Mouse (Mus musculus): ENCODE measurements around the gene Gm14862. TPM values are rescaled to one million over a fixed set of nuclear protein-coding genes. Genes with fewer than 3 reads are reported as not detected.
"Not testable (repeated sequence)": the region's sequence is repeated elsewhere in the genome, so short reads cannot be mapped to it uniquely, and the experiment has no call there.

Gm14862 gene
- not detected in 2 replicates for polyA plus RNA-seq (2011; ENCODE audit: insufficient read depth, insufficient read length, low read depth, missing spikeins)

- no peak within 1 kb of the TSS for H3K27ac ChIP-seq (ENCODE audit: insufficient read depth, low read length)
- H3K9me3 ChIP-seq (replicated peaks; ENCODE audit: control insufficient read depth, insufficient read depth, low read length, poor library complexity, severe bottlenecking) = no peaks in the 10 kb centered on the region
- no peaks in the 10 kb centered on the region for H3K27me3 ChIP-seq (ENCODE audit: control insufficient read depth, insufficient read depth, low read length, poor library complexity, severe bottlenecking)
- TF ChIP-seq EP300 (IDR thresholded peaks at IDR 0.05; ENCODE audit: insufficient read depth, low read depth, low read length) = no peak
- TF ChIP-seq CTCF (IDR thresholded peaks at IDR 0.05; ENCODE audit: low read depth, low read length) = no peak
- no peak for TF ChIP-seq POLR2A (IDR thresholded peaks at IDR 0.05; ENCODE audit: insufficient read depth, low read length)
- no peaks in the 10 kb centered on the region for H3K4me1 ChIP-seq (ENCODE audit: control insufficient read depth, insufficient read depth, low read length)
- no peak within 1 kb of the TSS for H3K4me3 ChIP-seq (ENCODE audit: low read depth, low read length)
- no peak within 1 kb of the TSS for H3K9ac ChIP-seq (ENCODE audit: low read depth, poor library complexity, severe bottlenecking)
- H3K36me3 ChIP-seq (ENCODE audit: control insufficient read depth, insufficient read depth, low read length, poor library complexity, severe bottlenecking) = no peaks in the 10 kb centered on the region
Measured at GRCm38 (mm10) chrX:9256766-9257165, at the start of gene Gm14862. TSS of gene Gm14862 (minus strand) at chrX:9256899.

- no peaks in the 10 kb centered on the region for H3K27me3 ChIP-seq (ENCODE audit: control insufficient read depth, insufficient read depth, low read length, poor library complexity, severe bottlenecking)
- H3K27ac ChIP-seq (ENCODE audit: insufficient read depth, low read length) = no peak overlapping the region
- no peaks in the 10 kb centered on the region for H3K9me3 ChIP-seq (replicated peaks; ENCODE audit: control insufficient read depth, insufficient read depth, low read length, poor library complexity, severe bottlenecking)
- H3K4me3 ChIP-seq (ENCODE audit: low read depth, low read length) = no peak overlapping the region
- no peak overlapping the region for H3K9ac ChIP-seq (ENCODE audit: low read depth, poor library complexity, severe bottlenecking)
- no peaks in the 10 kb centered on the region for H3K4me1 ChIP-seq (ENCODE audit: control insufficient read depth, insufficient read depth, low read length)
- H3K36me3 ChIP-seq (ENCODE audit: control insufficient read depth, insufficient read depth, low read length, poor library complexity, severe bottlenecking) = no peaks in the 10 kb centered on the region
- TF ChIP-seq EP300 (IDR thresholded peaks at IDR 0.05; ENCODE audit: insufficient read depth, low read depth, low read length) (no peak), POLR2A (IDR thresholded peaks at IDR 0.05; ENCODE audit: insufficient read depth, low read length) (no peak), CTCF (IDR thresholded peaks at IDR 0.05; ENCODE audit: low read depth, low read length) (no peak)
Measured at GRCm38 (mm10) chrX:9303455-9303854, 46.8 kb upstream of the Gm14862 start.

GRCm38 (mm10) chrX:9302791-9303190 lies 46.1 kb upstream of the Gm14862 start:
- no peak for TF ChIP-seq POLR2A (IDR thresholded peaks at IDR 0.05; ENCODE audit: insufficient read depth, low read length)
- TF ChIP-seq CTCF (IDR thresholded peaks at IDR 0.05; ENCODE audit: low read depth, low read length) = no peak
- Histone ChIP-seq H3K9me3 (replicated peaks; ENCODE audit: control insufficient read depth, insufficient read depth, low read length, poor library complexity, severe bottlenecking) (no peaks in the 10 kb centered on the region), H3K36me3 (ENCODE audit: control insufficient read depth, insufficient read depth, low read length, poor library complexity, severe bottlenecking) (no peaks in the 10 kb centered on the region)

GRCm38 (mm10) chrX:9298413-9298864 lies 41.7 kb upstream of the Gm14862 start:
- H3K4me1 ChIP-seq (ENCODE audit: control insufficient read depth, insufficient read depth, low read length) = no peaks in the 10 kb centered on the region
- no peak overlapping the region for H3K4me3 ChIP-seq (ENCODE audit: low read depth, low read length)
- H3K36me3 ChIP-seq (ENCODE audit: control insufficient read depth, insufficient read depth, low read length, poor library complexity, severe bottlenecking) = no peaks in the 10 kb centered on the region
- H3K27me3 ChIP-seq (ENCODE audit: control insufficient read depth, insufficient read depth, low read length, poor library complexity, severe bottlenecking) = no peaks in the 10 kb centered on the region
- no peak overlapping the region for H3K9ac ChIP-seq (ENCODE audit: low read depth, poor library complexity, severe bottlenecking)
- H3K27ac ChIP-seq (ENCODE audit: insufficient read depth, low read length) = no peak overlapping the region
- TF ChIP-seq EP300 (IDR thresholded peaks at IDR 0.05; ENCODE audit: insufficient read depth, low read depth, low read length) (no peak), POLR2A (IDR thresholded peaks at IDR 0.05; ENCODE audit: insufficient read depth, low read length) (no peak), CTCF (IDR thresholded peaks at IDR 0.05; ENCODE audit: low read depth, low read length) (no peak)
- no peaks in the 10 kb centered on the region for H3K9me3 ChIP-seq (replicated peaks; ENCODE audit: control insufficient read depth, insufficient read depth, low read length, poor library complexity, severe bottlenecking)

More at GRCm38 (mm10) chrX:9302791-9303190, 46.1 kb upstream of the Gm14862 start:
- H3K4me1 ChIP-seq (ENCODE audit: control insufficient read depth, insufficient read depth, low read length) = no peaks in the 10 kb centered on the region
- H3K4me3 ChIP-seq (ENCODE audit: low read depth, low read length) = no peak overlapping the region
- H3K27me3 ChIP-seq (ENCODE audit: control insufficient read depth, insufficient read depth, low read length, poor library complexity, severe bottlenecking) = no peaks in the 10 kb centered on the region
- no peak overlapping the region for H3K27ac ChIP-seq (ENCODE audit: insufficient read depth, low read length)
- H3K9ac ChIP-seq (ENCODE audit: low read depth, poor library complexity, severe bottlenecking) = no peak overlapping the region

GRCm38 (mm10) chrX:9293140-9293829 lies 36.6 kb upstream of the Gm14862 start:
- not testable (repeated sequence) for H3K27me3 ChIP-seq (ENCODE audit: control insufficient read depth, insufficient read depth, low read length, poor library complexity, severe bottlenecking); H3K9ac ChIP-seq (ENCODE audit: low read depth, poor library complexity, severe bottlenecking)

GRCm38 (mm10) chrX:9283464-9283863 lies 26.8 kb upstream of the Gm14862 start, which contains the start of gene H2al1m:
TSS of gene H2al1m (plus strand) at chrX:9283764.
- H3K9me3 ChIP-seq (replicated peaks; ENCODE audit: control insufficient read depth, insufficient read depth, low read length, poor library complexity, severe bottlenecking); H3K4me1 ChIP-seq (ENCODE audit: control insufficient read depth, insufficient read depth, low read length); H3K27me3 ChIP-seq (ENCODE audit: control insufficient read depth, insufficient read depth, low read length, poor library complexity, severe bottlenecking); H3K9ac ChIP-seq (ENCODE audit: low read depth, poor library complexity, severe bottlenecking); H3K27ac ChIP-seq (ENCODE audit: insufficient read depth, low read length); H3K36me3 ChIP-seq (ENCODE audit: control insufficient read depth, insufficient read depth, low read length, poor library complexity, severe bottlenecking); H3K4me3 ChIP-seq (ENCODE audit: low read depth, low read length): not testable (repeated sequence)

More at GRCm38 (mm10) chrX:9293140-9293829, 36.6 kb upstream of the Gm14862 start:
- H3K4me3 ChIP-seq (ENCODE audit: low read depth, low read length); H3K36me3 ChIP-seq (ENCODE audit: control insufficient read depth, insufficient read depth, low read length, poor library complexity, severe bottlenecking); H3K27ac ChIP-seq (ENCODE audit: insufficient read depth, low read length); H3K4me1 ChIP-seq (ENCODE audit: control insufficient read depth, insufficient read depth, low read length); H3K9me3 ChIP-seq (replicated peaks; ENCODE audit: control insufficient read depth, insufficient read depth, low read length, poor library complexity, severe bottlenecking): not testable (repeated sequence)

Data from ES-Bruce4 (cell line).